ENCODE assay signal across 16 mouse cellular contexts in genomic region chr6:108137031-108137430, GRCm38 (mm10).
"Had no signal": no experiment of that assay in that cellular context is flagged by ENCODE, and none has a peak within 500 bp of the region (broad histone marks: within the 10 kb centered on the region; RNA-seq: fewer than 3 reads in every experiment).

No protein-coding gene starts in this region.

- H3K9ac ChIP-seq: kidney, embryonic 15.5 days; liver, embryonic 13.5 days; lung, embryonic 14.5 days; midbrain, embryonic 12.5 days; neural tube, embryonic 13.5 days had no signal

- H3K36me3 ChIP-seq: kidney, embryonic 15.5 days; liver, embryonic 13.5 days; midbrain, embryonic 12.5 days had no signal

- DNase-seq: kidney, adult 8-10 months; kidney, postnatal 10 days; kidney, postnatal 36 days; layer of hippocampus, postnatal 36 days; liver, embryonic 13.5 days; lung, embryonic 14.5 days; thymus, adult 18-20 months; thymus, postnatal 36 days had no signal

- H3K4me1 ChIP-seq: kidney, embryonic 15.5 days; midbrain, embryonic 12.5 days; neural tube, embryonic 13.5 days had no signal

- H3K4me3 ChIP-seq: kidney, embryonic 15.5 days; left cerebral cortex, adult 2 months; liver, embryonic 13.5 days; midbrain, embryonic 12.5 days; myocyte; neural tube, embryonic 13.5 days had no signal

- H3K27me3 ChIP-seq: kidney, embryonic 15.5 days; liver, embryonic 13.5 days; midbrain, embryonic 12.5 days; neural tube, embryonic 13.5 days had no signal

- H3K9me3 ChIP-seq: kidney, embryonic 15.5 days; liver, embryonic 13.5 days; midbrain, embryonic 12.5 days; neural tube, embryonic 13.5 days had no signal

- ATAC-seq: lung, postnatal 0 days; midbrain, embryonic 16.5 days had no signal

- H3K4me2 ChIP-seq: kidney, embryonic 15.5 days; liver, embryonic 13.5 days; lung, embryonic 14.5 days; midbrain, embryonic 12.5 days; neural tube, embryonic 13.5 days had no signal

- H3K27ac ChIP-seq: kidney, embryonic 15.5 days; left cerebral cortex, adult 2 months; liver, embryonic 13.5 days; macrophage; midbrain, embryonic 12.5 days; neural tube, embryonic 13.5 days had no signal
